Mouse (Mus musculus) limb, embryonic 14.5 days (tissue): Measurements from ENCODE around the gene Zbtb20. TPM values are rescaled to one million over a fixed set of nuclear protein-coding genes. Genes with fewer than 3 reads are reported as not detected.

Source experiments
- ATAC-seq: fragments of 200-750 bp; cut with Nextera tagmentation; 2 replicates; pipeline ENCODE4 v1.8.0; 2017; ENCODE audit warnings: low read depth, moderate number of reproducible peaks, moderate TSS enrichment; ENCODE audit not compliant: low FRiP score
- DNase-seq: peaks from one replicate; pipeline ENCODE4 v3.0.0-alpha.2; 2015; ENCODE audit warnings: low spot score
- H3K27ac ChIP-seq: fragments of 300-500 bp; sonication (generic); replicated peaks from 2 replicates; pipeline ENCODE4 v1.5.1; 2014; ENCODE audit warnings: low read depth, mild to moderate bottlenecking, low read length, moderate library complexity, mixed read lengths
- H3K27me3 ChIP-seq: fragments of 300-500 bp; sonication (generic); 2 replicates; pipeline ENCODE4 v1.6.1; 2014; ENCODE audit warnings: low read length, mixed read lengths; ENCODE audit not compliant: control insufficient read depth, insufficient read depth
- H3K36me3 ChIP-seq: fragments of 300-500 bp; sonication (generic); 2 replicates; pipeline ENCODE4 v1.6.1; 2014; ENCODE audit warnings: mild to moderate bottlenecking, low read length, moderate library complexity, mixed read lengths; ENCODE audit not compliant: control insufficient read depth, insufficient read depth
- H3K4me1 ChIP-seq: fragments of 300-500 bp; sonication (generic); 2 replicates; pipeline ENCODE4 v1.6.1; 2014; ENCODE audit warnings: antibody characterized with exemption, low read length, mixed read lengths; ENCODE audit not compliant: control insufficient read depth, insufficient read depth
- H3K4me2 ChIP-seq: fragments of 300-500 bp; sonication (generic); replicated peaks from 2 replicates; pipeline ENCODE4 v1.6.1; 2014; ENCODE audit warnings: low read depth, mild to moderate bottlenecking, low read length, moderate library complexity; ENCODE audit not compliant: severe bottlenecking
- H3K4me3 ChIP-seq: fragments of 300-500 bp; sonication (generic); replicated peaks from 2 replicates; pipeline ENCODE4 v1.5.1; 2014; ENCODE audit warnings: low read length
- H3K9ac ChIP-seq: fragments of 300-500 bp; sonication (generic); 2 replicates; pipeline ENCODE4 v1.6.1; 2014; ENCODE audit warnings: mild to moderate bottlenecking, low read depth, low read length, moderate library complexity; ENCODE audit not compliant: severe bottlenecking
- H3K9me3 ChIP-seq: fragments of 300-500 bp; sonication (generic); 2 replicates; pipeline ENCODE4 v1.6.1; 2016; ENCODE audit warnings: low read length; ENCODE audit not compliant: control insufficient read depth
- POLR2A ChIP-seq: fragments of 200-500 bp; IDR thresholded peaks from 2 replicates; pipeline ENCODE4 v1.8.0; 2012; ENCODE audit warnings: inconsistent platforms, mild to moderate bottlenecking, moderate library complexity, borderline replicate concordance; ENCODE audit not compliant: insufficient read depth, insufficient read length; ENCODE audit errors: extremely low read depth
- WGBS: fragments of 180-500 bp; shearing (Covaris S2); extraction: QIAGEN DNeasy Blood & Tissue Kit; methylation state at CpG from one replicate; pipeline ENCODE4 v1.1.7; 2014; 5-methylcytosine and 5-hydroxymethylcytosine counted together
- polyA plus RNA-seq, 2 experiments: library from polyadenylated mRNA; depleted of rRNA in 1 of 2; stranded (reverse) in 1 of 2; unstranded in 1 of 2; fragments of >200 nt; fragmentation: Nextera tagmentation in 1 of 2; extraction: Ambion mirVana in 1 of 2; gene quantifications; 2 replicates each; pipeline versions ENCODE4 v1.2.1 to v1.2.3; 2012 to 2014

Gene Zbtb20
- polyA plus RNA-seq, 2 experiments = 2.5 to 17.6 TPM

DNA sequence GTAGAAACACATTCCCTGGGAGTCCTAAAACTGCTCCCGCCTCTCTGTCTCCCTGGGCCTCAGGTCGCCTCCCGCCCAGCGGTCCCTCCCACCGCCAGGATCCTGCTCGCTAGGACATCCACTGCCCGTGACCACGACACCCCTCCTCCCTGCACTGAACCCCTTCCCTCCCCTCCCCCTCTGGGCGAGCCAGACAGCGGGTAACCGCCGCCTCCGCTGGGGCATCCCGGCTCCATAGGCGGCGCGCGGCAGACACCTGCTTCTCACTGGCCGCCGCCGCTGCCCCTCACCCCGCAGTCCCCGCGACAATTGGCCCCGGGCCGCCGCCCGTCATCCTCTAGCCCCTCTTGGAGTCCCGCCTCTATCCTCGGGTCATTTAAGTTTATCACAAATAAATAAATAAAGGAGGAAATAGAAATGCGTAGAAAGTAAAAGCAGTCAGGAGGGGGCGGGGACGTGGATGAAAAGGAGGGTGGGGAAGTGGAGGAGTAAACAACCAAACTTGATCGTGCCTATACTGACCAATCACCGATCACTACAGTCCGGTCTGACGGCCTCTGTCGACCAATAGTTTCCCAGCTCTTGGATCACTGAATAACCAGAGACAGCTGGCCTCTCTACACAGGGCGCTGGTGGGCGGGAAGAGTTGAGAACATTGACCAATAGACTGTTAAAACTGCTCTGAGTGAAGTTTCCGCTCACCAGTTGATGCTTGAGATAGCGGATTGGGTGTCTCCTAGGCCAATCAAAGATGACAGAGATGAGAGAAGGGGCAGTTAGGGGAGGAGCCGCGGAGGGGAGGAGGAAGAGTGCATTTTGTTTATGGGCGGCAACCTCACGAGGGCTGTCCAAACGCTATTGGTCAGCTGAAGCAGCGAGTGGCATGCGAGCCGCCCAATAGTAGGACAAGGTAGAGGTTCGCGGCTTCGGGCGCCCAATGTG is 500 bp upstream of the Zbtb20 start:
- Histone ChIP-seq H3K9me3 (no peaks in the 10 kb centered on the region), H3K36me3 (no peaks in the 10 kb centered on the region), H3K4me2 (peak overlapping the region; percentile 54), H3K4me3 (peak overlapping the region; percentile 55), H3K4me1 (0 out of 2 replicates have a peak, but pooled peaks cover 2% of the 10 kb centered on the region), H3K9ac (peak overlapping the region; percentile 89), H3K27me3 (no peaks in the 10 kb centered on the region), H3K27ac (peak overlapping the region; percentile 96)
- WGBS = under 1% methylated on average over 53 of the region's 54 CpGs
- peak; percentile 75; the same call in 1 of the 2 replicates for TF ChIP-seq POLR2A
- DNase-seq (peak; percentile 100), ATAC-seq (peak; percentile 93)

DNA sequence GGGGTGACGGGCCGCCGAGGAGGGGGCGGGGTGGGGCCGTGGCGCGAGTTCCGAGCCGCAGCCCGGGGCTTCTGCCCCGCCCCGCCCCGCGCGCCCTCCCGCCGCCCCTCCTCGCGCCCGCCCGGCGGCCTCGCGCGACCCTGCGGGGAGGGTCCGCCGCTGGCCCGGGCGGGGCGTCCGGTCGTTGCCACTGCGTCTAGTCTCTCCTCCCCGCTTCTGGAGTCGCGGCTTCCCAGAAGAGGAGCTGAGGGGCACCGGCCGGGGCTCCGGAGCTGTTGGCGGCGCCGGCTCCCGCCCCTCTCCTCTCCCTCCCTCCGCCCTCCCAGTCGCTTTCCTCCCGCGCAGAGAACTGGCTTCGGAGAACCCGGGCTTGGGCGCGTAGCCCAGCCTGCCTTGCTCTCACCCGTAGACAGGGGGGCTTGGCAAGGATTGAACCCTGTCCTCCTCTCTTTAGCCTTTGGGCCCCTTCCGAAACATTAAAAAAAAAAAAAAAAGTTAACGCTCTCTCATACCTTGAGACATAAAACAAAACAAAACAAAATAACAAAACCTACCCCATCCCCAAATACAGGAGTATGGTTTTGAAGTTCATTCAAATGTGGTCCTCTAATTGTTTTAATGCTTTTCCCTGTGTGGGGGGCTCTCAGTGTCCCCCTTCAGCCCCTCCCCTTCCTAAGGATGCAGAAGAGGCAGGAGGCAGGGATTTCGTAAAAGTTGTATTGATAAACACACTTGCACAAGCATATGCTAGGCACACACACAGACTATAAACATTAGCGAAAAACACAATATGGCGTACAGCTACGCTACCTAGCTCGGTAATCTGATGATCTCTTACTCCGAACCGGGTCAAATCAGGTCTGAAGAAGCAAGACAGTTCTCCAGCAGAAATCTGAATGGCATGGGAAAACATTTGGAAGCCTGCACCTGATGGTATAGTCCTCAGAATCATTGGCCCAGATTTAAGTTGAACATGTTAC is 630 bp downstream of the Zbtb20 start:
- H3K9ac ChIP-seq = peak overlapping the region; percentile 89
- 0 out of 2 replicates have a peak, but pooled peaks cover 2% of the 10 kb centered on the region for H3K4me1 ChIP-seq
- DNase-seq = peak; percentile 85
- ATAC-seq = peak; percentile 54
- peak overlapping the region; percentile 96 for H3K27ac ChIP-seq
- WGBS = 1% methylated on average over 23 of the region's 62 CpGs
- no peaks in the 10 kb centered on the region for H3K27me3 ChIP-seq
- peak overlapping the region; percentile 55 for H3K4me3 ChIP-seq
- TF ChIP-seq POLR2A = peak; percentile 81; the same call in 1 of the 2 replicates
- no peaks in the 10 kb centered on the region for H3K36me3 ChIP-seq
- peak overlapping the region; percentile 77 for H3K4me2 ChIP-seq
- H3K9me3 ChIP-seq = no peaks in the 10 kb centered on the region

DNA sequence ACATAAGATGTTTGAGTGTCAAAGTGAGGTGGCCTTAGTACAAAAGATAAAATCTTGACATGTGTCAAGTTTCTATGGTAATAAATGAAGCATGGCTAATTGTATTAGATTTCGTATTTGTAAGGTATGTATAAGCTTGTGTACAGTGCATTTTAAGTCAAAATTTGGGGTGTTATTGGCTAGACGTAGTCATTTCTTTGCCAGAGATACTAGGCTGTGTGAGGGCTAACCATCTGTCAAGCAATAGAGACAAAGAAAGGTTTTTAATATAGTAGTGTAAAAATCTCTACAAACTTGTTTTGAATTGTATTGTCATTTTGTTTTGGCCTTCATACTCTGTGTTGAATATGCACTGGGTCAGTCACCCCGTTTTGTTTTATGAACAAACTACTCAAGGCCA is 4.4 kb downstream of the Zbtb20 start:
- H3K27ac ChIP-seq = no peak overlapping the region
- DNase-seq (no peak), ATAC-seq (no peak)
- H3K4me3 ChIP-seq = no peak overlapping the region
- no peak overlapping the region for H3K9ac ChIP-seq
- H3K4me1 ChIP-seq = 0 out of 2 replicates have a peak, but pooled peaks cover 2% of the 10 kb centered on the region
- no peak overlapping the region for H3K4me2 ChIP-seq
- no peaks in the 10 kb centered on the region for H3K27me3 ChIP-seq
- 86% methylated on average over 3 of the region's 3 CpGs for WGBS
- no peaks in the 10 kb centered on the region for H3K9me3 ChIP-seq
- H3K36me3 ChIP-seq = no peaks in the 10 kb centered on the region
- TF ChIP-seq POLR2A = no peak

DNA sequence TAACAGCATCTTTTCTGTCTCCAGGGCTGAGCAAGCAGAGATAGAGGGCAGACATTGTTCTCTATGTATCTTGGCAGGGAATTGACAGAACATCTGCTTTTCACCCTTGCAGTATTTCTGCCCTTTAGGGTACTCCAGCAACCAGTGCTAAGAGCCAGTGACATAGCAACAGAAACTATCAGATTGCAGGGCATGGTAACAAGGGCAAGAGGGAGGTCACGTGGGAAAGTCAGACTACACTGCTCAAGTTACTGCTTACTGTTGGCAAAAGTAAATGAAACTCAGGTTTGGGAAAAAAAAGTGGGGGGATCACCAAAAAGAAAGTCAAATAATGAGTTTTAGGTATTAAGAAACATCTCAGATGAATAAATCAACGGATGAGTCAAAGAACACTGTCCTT is 9.9 kb downstream of the Zbtb20 start:
- Histone ChIP-seq H3K9ac (no peak overlapping the region), H3K4me1 (peaks cover 3% of the 10 kb centered on the region; the same call in 1 of the 2 replicates), H3K36me3 (no peaks in the 10 kb centered on the region), H3K27ac (no peak overlapping the region), H3K4me2 (no peak overlapping the region), H3K4me3 (no peak overlapping the region), H3K27me3 (no peaks in the 10 kb centered on the region), H3K9me3 (no peaks in the 10 kb centered on the region)
- no peak for DNase-seq
- ATAC-seq = no peak
- TF ChIP-seq POLR2A = no peak
- WGBS = 54% methylated on average over 2 of the region's 2 CpGs

DNA sequence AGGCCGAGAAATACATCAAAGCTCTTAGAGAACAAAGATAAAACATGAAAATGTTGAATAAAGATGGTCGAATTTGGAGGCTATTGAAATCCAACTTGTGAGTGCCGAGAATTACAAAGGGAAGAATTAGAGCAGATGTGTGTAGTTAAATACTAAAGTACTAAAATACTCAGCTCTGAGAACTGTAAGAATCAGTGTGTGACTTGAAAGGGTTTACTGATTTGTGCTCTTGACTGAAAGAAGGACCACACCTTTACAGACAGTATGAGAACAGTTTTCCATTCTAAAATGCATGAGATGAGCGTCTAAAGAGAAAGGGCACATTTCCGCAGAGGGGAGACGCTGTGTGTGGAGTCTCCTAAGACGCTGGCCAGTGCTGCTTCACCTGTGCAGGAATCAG is 10.3 kb downstream of the Zbtb20 start:
- Histone ChIP-seq H3K4me1 (peaks cover 3% of the 10 kb centered on the region; the same call in 1 of the 2 replicates), H3K36me3 (no peaks in the 10 kb centered on the region), H3K27ac (no peak overlapping the region), H3K27me3 (no peaks in the 10 kb centered on the region), H3K4me3 (no peak overlapping the region), H3K4me2 (no peak overlapping the region), H3K9ac (no peak overlapping the region), H3K9me3 (no peaks in the 10 kb centered on the region)
- 79% methylated on average over 7 of the region's 7 CpGs for WGBS
- ATAC-seq (no peak), DNase-seq (no peak)
- no peak for TF ChIP-seq POLR2A
